Mouse (Mus musculus): Measurements from ENCODE around the gene Rtkn2.

DNA sequence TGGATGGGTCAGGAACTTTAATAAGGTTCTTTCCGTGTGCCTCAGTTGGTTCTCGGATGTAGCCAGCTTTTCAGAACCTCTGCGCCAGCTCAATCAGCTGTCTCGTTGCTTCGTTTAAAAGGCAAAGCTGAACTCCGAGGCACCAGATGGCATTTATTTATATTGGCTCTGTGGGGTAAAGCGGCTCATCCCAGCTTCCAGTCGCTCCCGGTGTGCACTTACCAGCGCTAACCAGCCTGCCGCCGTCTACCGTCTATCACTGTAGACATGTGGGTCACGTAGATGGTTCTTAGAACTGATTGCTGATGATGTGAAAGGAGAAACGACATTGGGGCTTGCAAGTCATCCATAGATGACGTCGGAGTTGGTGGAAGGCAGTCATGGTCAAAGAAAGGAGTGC, 5.7 kb downstream of the Rtkn2 start:
- TF ChIP-seq POLR2AphosphoS5 (IDR thresholded peaks at IDR 0.05; ENCODE audit: borderline replicate concordance, low read depth, low read length) (no peak), MAX (IDR thresholded peaks at IDR 0.05; ENCODE audit: low read length) (no peak), CTCF (IDR thresholded peaks at IDR 0.05 in 2 of 3, conservative IDR thresholded peaks at IDR 0.05 in 1 of 3; ENCODE audit: control insufficient read depth in 1 of 3, insufficient read depth in 1 of 3, low read depth in 2 of 3, low read length in 3 of 3, poor library complexity in 1 of 3, severe bottlenecking in 1 of 3) (no peak), TAL1 (IDR thresholded peaks at IDR 0.05; ENCODE audit: low read length) (no peak), USF2 (IDR thresholded peaks at IDR 0.05; ENCODE audit: borderline replicate concordance in 1 of 2, insufficient read depth in 1 of 2, low read depth in 1 of 2, low read length in 2 of 2) (no peak), RCOR1 (IDR thresholded peaks at IDR 0.05; ENCODE audit: low read depth, low read length) (no peak), ZNF384 (IDR thresholded peaks at IDR 0.05; ENCODE audit: low read depth, low read length) (no peak), TCF12 (IDR thresholded peaks at IDR 0.05; ENCODE audit: low read depth, low read length) (no peak), GATA1 (IDR thresholded peaks at IDR 0.05; ENCODE audit: low read depth, low read length) (no peak), EP300 (IDR thresholded peaks at IDR 0.05; ENCODE audit: low read depth in 1 of 2, low read length in 2 of 2) (no peak)
